Mouse (Mus musculus): ENCODE results near the gene Capn8. TPM values are rescaled to one million over a fixed set of nuclear protein-coding genes. Genes with fewer than 3 reads are reported as not detected.

Capn8 gene
- polyA plus RNA-seq, 1 experiment from 2014 or later: not detected

- no peak overlapping the region for H3K9ac ChIP-seq
- WGBS: 61% methylated on average over 4 of the region's 4 CpGs
Observed at GRCm38 (mm10) chr1:182574666-182575049, 9.9 kb downstream of the Capn8 start.

GRCm38 (mm10) chr1:182584169-182584568, 19.4 kb downstream of the Capn8 start:
- 81% methylated on average over 6 of the region's 6 CpGs for WGBS

More at GRCm38 (mm10) chr1:182574666-182575049, 9.9 kb downstream of the Capn8 start:
- no peak for ATAC-seq (ENCODE audit: extremely low read depth, insufficient number of reproducible peaks, low FRiP score, low TSS enrichment)
- Histone ChIP-seq H3K4me3 (no peak overlapping the region), H3K4me2 (no peak overlapping the region), H3K4me1 (peaks cover 18% of the 10 kb centered on the region), H3K27ac (replicated peaks) (no peak overlapping the region), H3K27me3 (replicated peaks) (no peaks in the 10 kb centered on the region), H3K36me3 (no peaks in the 10 kb centered on the region), H3K9me3 (no peaks in the 10 kb centered on the region)

GRCm38 (mm10) chr1:182585162-182585840, 20.5 kb downstream of the Capn8 start:
- ATAC-seq (ENCODE audit: extremely low read depth, insufficient number of reproducible peaks, low FRiP score, low TSS enrichment): no peak
- Histone ChIP-seq H3K4me1 (peaks cover 13% of the 10 kb centered on the region), H3K27me3 (replicated peaks) (peaks cover 6% of the 10 kb centered on the region; the same call in 1 of the 2 replicates), H3K9ac (peak overlapping the region; percentile 44; the same call in 1 of the 2 replicates), H3K36me3 (no peaks in the 10 kb centered on the region), H3K4me2 (peak overlapping the region; percentile 70), H3K27ac (replicated peaks) (no peak overlapping the region), H3K4me3 (peak overlapping the region; percentile 44), H3K9me3 (no peaks in the 10 kb centered on the region)
- 13% methylated on average over 16 of the region's 16 CpGs for WGBS

More at GRCm38 (mm10) chr1:182584169-182584568, 19.4 kb downstream of the Capn8 start:
- Histone ChIP-seq H3K36me3 (no peaks in the 10 kb centered on the region), H3K4me3 (no peak overlapping the region), H3K4me2 (no peak overlapping the region), H3K27me3 (replicated peaks) (peaks cover 6% of the 10 kb centered on the region; the same call in 1 of the 2 replicates), H3K27ac (replicated peaks) (no peak overlapping the region), H3K4me1 (peaks cover 13% of the 10 kb centered on the region), H3K9ac (no peak overlapping the region), H3K9me3 (no peaks in the 10 kb centered on the region)
- ATAC-seq (ENCODE audit: extremely low read depth, insufficient number of reproducible peaks, low FRiP score, low TSS enrichment): no peak

GRCm38 (mm10) chr1:182587706-182588105, 22.9 kb downstream of the Capn8 start:
- no peak overlapping the region for H3K4me3 ChIP-seq
- no peaks in the 10 kb centered on the region for H3K36me3 ChIP-seq
- H3K9ac ChIP-seq: no peak overlapping the region
- no peaks in the 10 kb centered on the region for H3K9me3 ChIP-seq
- ATAC-seq (ENCODE audit: extremely low read depth, insufficient number of reproducible peaks, low FRiP score, low TSS enrichment): no peak
- peaks cover 13% of the 10 kb centered on the region; the same call in 1 of the 2 replicates for H3K27me3 ChIP-seq (replicated peaks)
- H3K27ac ChIP-seq (replicated peaks): no peak overlapping the region
- WGBS: 37% methylated on average over 4 of the region's 4 CpGs
- no peak overlapping the region for H3K4me2 ChIP-seq
- H3K4me1 ChIP-seq: peaks cover 21% of the 10 kb centered on the region

- Histone ChIP-seq H3K4me1 (peaks cover 22% of the 10 kb centered on the region), H3K4me2 (no peak overlapping the region), H3K27ac (replicated peaks) (no peak overlapping the region), H3K36me3 (no peaks in the 10 kb centered on the region), H3K9me3 (no peaks in the 10 kb centered on the region), H3K4me3 (no peak overlapping the region), H3K27me3 (replicated peaks) (peaks cover 8% of the 10 kb centered on the region; the same call in 1 of the 2 replicates), H3K9ac (no peak overlapping the region)
- 75% methylated on average over 7 of the region's 7 CpGs for WGBS
- ATAC-seq (ENCODE audit: extremely low read depth, insufficient number of reproducible peaks, low FRiP score, low TSS enrichment): no peak
Observed at GRCm38 (mm10) chr1:182591491-182591890, 26.7 kb downstream of the Capn8 start.

- peaks cover 7% of the 10 kb centered on the region; the same call in 1 of the 2 replicates for H3K27me3 ChIP-seq (replicated peaks)
- no peak overlapping the region for H3K27ac ChIP-seq (replicated peaks)
- H3K36me3 ChIP-seq: no peaks in the 10 kb centered on the region
- no peaks in the 10 kb centered on the region for H3K9me3 ChIP-seq
- no peak for ATAC-seq (ENCODE audit: extremely low read depth, insufficient number of reproducible peaks, low FRiP score, low TSS enrichment)
- H3K4me2 ChIP-seq: no peak overlapping the region
- peaks cover 22% of the 10 kb centered on the region for H3K4me1 ChIP-seq
- H3K4me3 ChIP-seq: no peak overlapping the region
- WGBS: 17% methylated on average over 4 of the region's 4 CpGs
- no peak overlapping the region for H3K9ac ChIP-seq
Observed at GRCm38 (mm10) chr1:182592436-182592835, 27.6 kb downstream of the Capn8 start.

GRCm38 (mm10) chr1:182605330-182606150, 40.7 kb downstream of the Capn8 start:
- no peaks in the 10 kb centered on the region for H3K9me3 ChIP-seq
- H3K4me2 ChIP-seq: no peak overlapping the region
- WGBS: 73% methylated on average over 17 of the region's 17 CpGs
- ATAC-seq (ENCODE audit: extremely low read depth, insufficient number of reproducible peaks, low FRiP score, low TSS enrichment): no peak
- H3K36me3 ChIP-seq: no peaks in the 10 kb centered on the region
- H3K27ac ChIP-seq (replicated peaks): no peak overlapping the region
- no peak overlapping the region for H3K4me3 ChIP-seq
- H3K27me3 ChIP-seq (replicated peaks): no peaks in the 10 kb centered on the region; the same call in 1 of the 2 replicates
- no peak overlapping the region for H3K9ac ChIP-seq
- no peaks in the 10 kb centered on the region for H3K4me1 ChIP-seq

- Histone ChIP-seq H3K27me3 (replicated peaks) (no peaks in the 10 kb centered on the region; the same call in 1 of the 2 replicates), H3K9ac (no peak overlapping the region), H3K9me3 (no peaks in the 10 kb centered on the region), H3K4me1 (no peaks in the 10 kb centered on the region), H3K27ac (replicated peaks) (no peak overlapping the region), H3K4me3 (no peak overlapping the region), H3K4me2 (no peak overlapping the region), H3K36me3 (no peaks in the 10 kb centered on the region)
- ATAC-seq (ENCODE audit: extremely low read depth, insufficient number of reproducible peaks, low FRiP score, low TSS enrichment): no peak
- WGBS: 77% methylated on average over 4 of the region's 4 CpGs
Observed at GRCm38 (mm10) chr1:182609701-182610335, 45.0 kb downstream of the Capn8 start.

- Histone ChIP-seq H3K9ac (no peak overlapping the region), H3K9me3 (peaks cover 7% of the 10 kb centered on the region; the same call in 1 of the 2 replicates), H3K27me3 (replicated peaks) (no peaks in the 10 kb centered on the region), H3K4me2 (no peak overlapping the region), H3K27ac (replicated peaks) (no peak overlapping the region), H3K36me3 (no peaks in the 10 kb centered on the region), H3K4me3 (no peak overlapping the region), H3K4me1 (no peaks in the 10 kb centered on the region)
- ATAC-seq (ENCODE audit: extremely low read depth, insufficient number of reproducible peaks, low FRiP score, low TSS enrichment): no peak
- WGBS: 44% methylated on average over 1 of the region's 1 CpGs
Observed at GRCm38 (mm10) chr1:182615465-182615864, 50.7 kb downstream of the Capn8 start.

GRCm38 (mm10) chr1:182618200-182618947, 53.6 kb downstream of the Capn8 start:
- no peaks in the 10 kb centered on the region for H3K27me3 ChIP-seq (replicated peaks)
- H3K36me3 ChIP-seq: no peaks in the 10 kb centered on the region
- peaks cover 7% of the 10 kb centered on the region; the same call in 1 of the 2 replicates for H3K9me3 ChIP-seq
- no peaks in the 10 kb centered on the region for H3K4me1 ChIP-seq
- H3K9ac ChIP-seq: no peak overlapping the region
- H3K4me2 ChIP-seq: no peak overlapping the region
- H3K4me3 ChIP-seq: no peak overlapping the region
- no peak for ATAC-seq (ENCODE audit: extremely low read depth, insufficient number of reproducible peaks, low FRiP score, low TSS enrichment)
- 77% methylated on average over 16 of the region's 16 CpGs for WGBS
- H3K27ac ChIP-seq (replicated peaks): no peak overlapping the region

All from heart, embryonic 13.5 days (tissue).